Mouse (Mus musculus) right cerebral cortex, postnatal 10 days (tissue): ENCODE measurements at regions not wholly inside any gene's neighbourhood (a gene's known extent, or its start where the extent isn't known, plus 50 kb on each side); places are given as distances from the start of the nearest gene placed in this dataset.
A peak's percentile ranks its signal among the peaks of the same experiment; 100 is the strongest.

Experiments used
- DNase-seq, 2 experiments: peaks; one replicate each; pipeline ENCODE4 v3.0.0; 2021; ENCODE audit warnings: low spot score in 2 of 2

GRCm38 (mm10) chr15:63377258-63377657, 467.7 kb downstream of the Gsdmc2 start:
- no peak for DNase-seq

- no peak for DNase-seq
These were observed 473.5 kb downstream of the Gsdmc2 start for GRCm38 (mm10) chr15:63371328-63372023.

- no peak for DNase-seq
These were observed 480.5 kb downstream of the Gsdmc2 start for GRCm38 (mm10) chr15:63364473-63364872.

- DNase-seq: peak; percentile 70 to 74
These were observed 484.6 kb downstream of the Gsdmc2 start for GRCm38 (mm10) chr15:63360402-63360801.

- DNase-seq: no peak
These were observed 503.2 kb downstream of the Gsdmc2 start for GRCm38 (mm10) chr15:63341730-63342129.

- peak; percentile 60 to 73 for DNase-seq
These were observed 504.5 kb downstream of the Gsdmc2 start for GRCm38 (mm10) chr15:63340322-63341060.

- peak in 1 of 2 experiments; percentile 17 for DNase-seq
These were observed 525.3 kb downstream of the Gsdmc2 start for GRCm38 (mm10) chr15:63319666-63320065.

GRCm38 (mm10) chr15:63310426-63310825, 534.6 kb downstream of the Gsdmc2 start:
- no peak for DNase-seq

GRCm38 (mm10) chr15:63299311-63299710, 545.7 kb downstream of the Gsdmc2 start:
- no peak for DNase-seq

GRCm38 (mm10) chr15:63288534-63288933, 556.4 kb downstream of the Gsdmc2 start:
- DNase-seq: no peak

GRCm38 (mm10) chr15:63286026-63286425, 559.0 kb downstream of the Gsdmc2 start:
- DNase-seq: no peak

- DNase-seq: peak; percentile 19 to 22
These were observed 574.6 kb downstream of the Gsdmc2 start for GRCm38 (mm10) chr15:63270381-63270780.

- no peak for DNase-seq
These were observed 579.1 kb downstream of the Gsdmc2 start for GRCm38 (mm10) chr15:63265845-63266244.

GRCm38 (mm10) chr15:63255736-63256135, 589.2 kb downstream of the Gsdmc2 start:
- no peak for DNase-seq

- no peak for DNase-seq
These were observed 592.1 kb downstream of the Gsdmc2 start for GRCm38 (mm10) chr15:63252781-63253340.

- peak in 1 of 2 experiments; percentile 16 for DNase-seq
These were observed 606.4 kb downstream of the Gsdmc2 start for GRCm38 (mm10) chr15:63238601-63239000.

GRCm38 (mm10) chr15:63218393-63219060, 626.5 kb downstream of the Gsdmc2 start:
- DNase-seq: peak; percentile 16 to 21

GRCm38 (mm10) chr15:63205150-63205549, 639.8 kb downstream of the Gsdmc2 start:
- DNase-seq: no peak

- peak; percentile 22 to 26 for DNase-seq
These were observed 649.9 kb downstream of the Gsdmc2 start for GRCm38 (mm10) chr15:63195031-63195430.

- no peak for DNase-seq
These were observed 650.5 kb downstream of the Gsdmc2 start for GRCm38 (mm10) chr15:63194492-63194797.

- no peak for DNase-seq
These were observed 651.1 kb downstream of the Gsdmc2 start for GRCm38 (mm10) chr15:63193617-63194491.
